Mouse (Mus musculus) left cerebral cortex, adult 2 months (tissue): ENCODE measurements around the gene Mt3. TPM values are rescaled to one million over a fixed set of nuclear protein-coding genes. Genes with fewer than 3 reads are reported as not detected.

Experiments
- DNase-seq, 2 experiments: peaks; one replicate each; pipeline ENCODE4 v3.0.0; 2021 to 2022; ENCODE audit warnings: low spot score in 2 of 2, mixed read lengths in 1 of 2; ENCODE audit errors: extremely low spot score in 1 of 2
- H3K27ac ChIP-seq: fragments of 200-600 bp; 2 replicates; pipeline ENCODE4 v1.8.1; 2022
- H3K4me3 ChIP-seq: fragments of 200-600 bp; 2 replicates; pipeline ENCODE4 v1.8.1; 2022
- CTCF ChIP-seq: fragments of 200-600 bp; IDR thresholded peaks from 2 replicates; pipeline ENCODE4 v1.8.1; 2022; ENCODE audit warnings: antibody characterized with exemption, mild to moderate bottlenecking, moderate library complexity
- intact Hi-C: fragments of 180-260 bp; cut with DNase I; formaldehyde crosslinking; loops from one replicate; pipeline ENCODE4 v1.15.1; 2025
- long read RNA-seq, 2 experiments: library from polyadenylated mRNA; stranded (forward); transcript quantifications; one replicate each; pipeline ENCODE4 v2.0.0; 2021; ENCODE audit warnings: borderline mapping rate in 2 of 2
- total RNA-seq, 2 experiments: library from RNA; stranded (reverse); gene quantifications; 2 replicates each; pipeline ENCODE4 v1.2.3; 2021

Mt3 gene
- 100 to 1,000 TPM; 848 to 875 TPM for total RNA-seq
- long read RNA-seq, experiment 1, transcript Mt3-201 (3 exons, 536 nt): major isoform, 95 of 108 reads
- long read RNA-seq, experiment 1, partial matches to known transcripts: 1 of 108 reads
- long read RNA-seq, experiment 1, other reads (novel, unspliced or antisense): 10 of 108 reads
- long read RNA-seq, experiment 2, transcript Mt3-201 (3 exons, 536 nt): major isoform, 78 of 83 reads
- long read RNA-seq, experiment 2, partial matches to known transcripts: 1 of 83 reads
- long read RNA-seq, experiment 2, other reads (novel, unspliced or antisense): 0 of 83 reads

DNA sequence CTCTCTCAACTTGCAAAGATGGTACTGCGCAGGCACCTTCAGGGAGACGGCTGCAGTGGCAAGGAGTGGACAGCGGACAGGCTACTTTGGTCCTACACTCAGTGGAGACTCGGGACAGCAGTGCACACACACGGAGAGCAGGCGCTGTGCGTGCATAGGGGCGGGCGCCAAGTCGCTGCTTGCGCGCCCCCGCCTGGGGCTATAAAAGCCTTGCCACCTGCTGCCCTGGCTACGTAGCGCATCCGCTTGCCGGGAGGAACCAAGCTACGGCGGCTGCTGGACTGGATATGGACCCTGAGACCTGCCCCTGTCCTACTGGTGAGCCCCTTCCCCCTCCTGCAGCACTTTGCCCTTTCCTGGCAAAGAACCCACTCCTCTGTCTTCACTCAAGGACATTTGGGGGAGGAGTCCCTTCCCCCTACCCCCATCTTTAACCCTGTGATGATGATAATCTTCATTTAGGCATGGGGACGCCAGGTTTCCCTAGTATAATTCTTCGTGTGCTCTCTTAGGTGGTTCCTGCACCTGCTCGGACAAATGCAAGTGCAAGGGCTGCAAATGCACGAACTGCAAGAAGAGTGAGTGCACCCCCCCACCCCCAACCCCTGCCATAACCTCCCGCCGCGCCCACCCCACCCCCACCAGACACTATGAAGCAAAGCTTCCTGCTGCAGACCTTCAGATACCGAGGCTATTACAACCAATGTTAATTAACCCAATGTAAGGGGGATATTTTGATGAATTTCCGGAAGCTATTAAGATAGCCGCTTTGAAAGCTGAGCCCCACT lies at the start of gene Mt3:
Gene Mt3, plus strand, starts transcription at position 95 of the 788 bp plus-strand sequence.
- Histone ChIP-seq H3K4me3 (peak within 1 kb of the TSS; percentile 81), H3K27ac (peak within 1 kb of the TSS; percentile 97)
- intact Hi-C loops: loop anchor here (2.0 kb wide), 2 partner anchors 34 to 54 kb away; partner anchors contain the start of gene Bbs2
- peak; percentile 32 for TF ChIP-seq CTCF
- peak; percentile 87 for DNase-seq

- H3K4me3 ChIP-seq: no peak overlapping the region
- intact Hi-C loops: loop anchor here (5.0 kb wide), 1 partner anchor 98 kb away; no protein-coding TSS in a partner anchor
- H3K27ac ChIP-seq: no peak overlapping the region
- DNase-seq: peak; percentile 31 to 35
- peak; percentile 43 for TF ChIP-seq CTCF
Measured at GRCm38 (mm10) chr8:94104146-94104545, 48.3 kb upstream of the Mt3 start.

DNA sequence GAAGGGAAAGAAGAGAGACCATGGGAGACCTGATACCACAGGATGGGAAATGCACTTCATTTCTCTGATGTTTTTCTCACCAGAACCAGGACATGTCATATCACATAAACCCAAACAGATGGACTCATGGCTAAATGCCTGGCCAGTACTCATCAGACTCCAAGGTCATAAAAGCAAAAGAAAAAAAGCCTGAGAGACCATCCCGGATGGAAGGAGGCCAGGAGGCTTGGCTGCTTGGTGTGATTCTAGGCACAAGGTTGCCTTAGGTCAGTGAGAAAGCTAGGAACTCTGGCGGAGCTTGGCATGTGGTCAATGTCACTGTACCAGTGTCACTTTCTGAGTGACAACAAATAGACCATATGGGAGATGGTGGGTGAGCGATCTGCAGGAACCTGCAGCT lies 44.5 kb upstream of the Mt3 start:
- intact Hi-C loops: no loop called here
- TF ChIP-seq CTCF: no peak
- DNase-seq: no peak
- no peak overlapping the region for H3K4me3 ChIP-seq
- H3K27ac ChIP-seq: no peak overlapping the region

DNA sequence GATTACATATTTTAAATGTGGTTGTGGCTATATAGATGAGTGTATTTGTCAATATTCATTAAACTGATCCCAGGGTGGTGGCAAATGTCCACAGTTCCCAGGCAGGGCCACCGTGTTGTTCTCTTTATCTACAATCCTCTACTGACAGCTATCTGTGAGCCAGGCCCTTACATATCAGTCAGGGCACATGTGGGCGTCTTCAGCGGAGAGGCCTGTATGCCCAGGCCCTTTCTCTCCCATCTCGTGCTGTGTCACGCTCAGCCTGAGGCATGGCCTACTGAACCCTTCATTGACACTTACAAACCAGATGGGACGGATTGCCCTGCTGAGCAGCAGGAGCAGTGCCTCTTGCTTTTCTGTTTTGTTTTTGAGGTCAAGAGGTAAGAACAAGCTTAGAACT lies 43.0 kb upstream of the Mt3 start:
- no peak overlapping the region for H3K27ac ChIP-seq
- no peak for TF ChIP-seq CTCF
- no peak overlapping the region for H3K4me3 ChIP-seq
- DNase-seq: no peak
- intact Hi-C loops: no loop called here

DNA sequence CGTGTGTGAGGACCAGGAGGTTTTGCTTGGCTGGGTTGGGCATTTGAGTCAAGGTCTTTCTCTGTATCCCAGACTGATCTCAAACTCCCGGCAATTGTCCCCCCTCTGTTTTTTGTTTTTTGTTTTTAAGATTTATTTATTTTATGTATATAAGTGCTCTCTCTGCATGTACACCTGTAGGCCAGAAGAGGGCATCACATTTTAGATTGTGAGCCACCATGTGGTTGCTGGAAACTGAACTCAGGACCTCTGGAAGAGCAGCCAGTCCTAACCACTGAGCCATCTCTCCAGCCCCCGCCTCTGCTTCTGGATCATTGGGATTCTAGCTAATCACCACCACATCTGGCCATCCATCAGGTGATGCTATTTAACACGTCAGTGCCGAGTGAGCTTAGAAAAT lies 42.6 kb upstream of the Mt3 start:
- TF ChIP-seq CTCF: peak; percentile 31
- Histone ChIP-seq H3K27ac (no peak overlapping the region), H3K4me3 (no peak overlapping the region)
- DNase-seq: no peak
- intact Hi-C loops: no loop called here

DNA sequence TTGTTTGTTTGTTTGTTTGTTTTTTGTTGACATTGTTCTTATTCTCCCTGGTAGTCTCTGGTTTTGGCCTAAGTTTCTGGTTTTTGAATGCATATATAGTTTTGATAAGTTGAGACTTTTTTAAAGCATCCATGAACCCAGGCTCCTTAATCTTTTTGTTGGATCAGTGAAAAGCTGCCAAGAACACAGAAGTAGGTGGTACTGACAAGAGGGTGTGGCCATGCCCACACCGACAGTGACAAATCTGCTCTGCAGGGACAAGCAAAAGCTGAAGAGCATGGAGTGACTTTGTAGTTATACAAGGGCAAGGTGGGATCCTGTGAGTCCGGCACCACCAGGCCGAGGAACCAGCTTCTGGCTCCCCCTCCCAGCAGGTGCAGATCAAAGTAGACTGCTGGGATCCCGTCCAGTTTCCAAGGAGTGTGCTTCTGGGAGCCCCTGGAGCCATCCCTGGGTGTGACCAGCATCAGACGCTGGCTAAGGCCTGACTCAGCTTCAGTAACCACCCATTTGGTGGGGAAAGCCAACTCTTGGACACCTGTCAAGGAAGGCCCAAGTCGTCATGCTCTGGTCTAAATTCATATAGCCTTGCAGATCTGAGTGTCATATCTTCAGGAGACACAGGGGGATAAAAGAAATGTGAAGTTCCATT lies 41.8 kb upstream of the Mt3 start:
- H3K27ac ChIP-seq: no peak overlapping the region
- H3K4me3 ChIP-seq: no peak overlapping the region
- intact Hi-C loops: no loop called here
- no peak for DNase-seq
- TF ChIP-seq CTCF: no peak

DNA sequence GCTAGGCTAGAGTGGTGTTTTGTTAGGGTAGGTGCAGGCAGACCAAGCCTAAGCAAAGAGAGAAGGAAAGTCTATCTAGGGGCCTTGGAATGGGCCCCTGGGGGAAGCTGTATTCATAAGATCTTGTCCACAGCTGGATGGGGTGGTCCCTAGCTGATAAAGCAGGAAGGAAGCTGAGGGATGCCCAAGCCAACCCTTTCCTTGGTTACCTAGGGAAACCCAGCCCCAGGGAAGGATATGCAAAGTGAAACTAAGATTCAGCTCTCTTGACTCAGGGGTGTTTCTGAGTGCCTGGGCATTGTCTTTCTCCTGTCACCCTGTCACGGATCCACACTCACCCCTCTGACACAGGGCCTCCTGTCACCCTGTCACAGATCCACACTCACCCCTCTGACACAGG lies 39.0 kb upstream of the Mt3 start:
- H3K4me3 ChIP-seq: no peak overlapping the region
- no peak for DNase-seq
- H3K27ac ChIP-seq: no peak overlapping the region
- intact Hi-C loops: no loop called here
- no peak for TF ChIP-seq CTCF

GRCm38 (mm10) chr8:94113972-94114371 lies 38.4 kb upstream of the Mt3 start:
- no peak for TF ChIP-seq CTCF
- no peak overlapping the region for H3K4me3 ChIP-seq
- intact Hi-C loops: no loop called here
- no peak for DNase-seq
- H3K27ac ChIP-seq: no peak overlapping the region

DNA sequence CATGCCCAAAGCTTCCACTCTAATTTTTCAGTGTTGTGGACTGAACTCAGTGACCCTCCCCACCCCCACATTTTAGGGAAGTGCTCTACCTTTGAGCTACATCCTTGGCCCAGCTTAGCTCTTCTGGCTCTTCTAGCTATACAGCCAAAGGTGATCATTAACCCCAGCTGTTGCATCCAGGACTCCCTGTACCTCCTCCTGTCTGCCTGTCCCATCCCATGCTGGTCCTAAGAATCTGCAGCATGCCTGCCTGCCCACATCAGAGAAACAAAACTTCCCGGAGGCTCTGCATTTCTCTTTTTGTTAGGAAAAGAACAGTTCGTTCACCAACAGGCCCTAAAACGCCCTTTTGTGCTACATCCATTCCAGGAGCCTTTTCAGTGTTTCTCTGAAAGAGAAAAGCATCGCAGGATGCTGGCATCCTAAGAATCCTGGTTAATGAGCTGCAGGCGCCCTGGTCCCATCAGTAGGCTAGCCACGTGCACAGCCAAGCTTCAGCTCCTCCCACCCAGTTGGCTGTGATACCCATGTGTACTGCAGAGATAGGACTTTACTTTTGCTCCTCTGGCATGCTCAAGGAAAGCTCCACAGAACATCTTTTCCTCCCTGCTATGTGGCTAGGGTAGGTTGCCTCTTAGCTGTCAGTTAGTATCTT lies 33.5 kb upstream of the Mt3 start:
- no peak for TF ChIP-seq CTCF
- Histone ChIP-seq H3K4me3 (no peak overlapping the region), H3K27ac (peak overlapping the region; percentile 76)
- intact Hi-C loops: loop anchor here (2.0 kb wide), 1 partner anchor 34 kb away; the partner anchor contains the start of gene Mt3
- DNase-seq: peak; percentile 47 to 58

DNA sequence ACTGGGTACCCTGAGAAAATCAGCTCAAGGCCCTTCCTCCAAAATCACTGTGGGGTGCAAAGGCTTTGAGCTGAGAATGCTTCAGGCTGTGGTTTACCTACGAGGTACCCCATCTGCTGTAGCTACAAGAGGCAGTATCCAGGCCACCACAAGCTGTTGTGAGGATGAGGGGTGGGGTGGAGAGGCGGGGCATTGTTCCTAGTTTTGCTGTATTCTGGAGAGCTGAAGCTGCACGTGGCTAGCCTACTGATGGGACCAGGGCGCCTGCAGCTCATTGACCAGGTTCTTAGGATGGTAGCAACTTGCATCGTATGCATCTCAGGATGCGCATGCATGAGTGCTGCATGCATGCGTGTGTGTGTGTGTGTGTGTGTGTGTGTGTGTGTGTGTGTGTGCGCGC lies 30.8 kb upstream of the Mt3 start:
- no peak for DNase-seq
- TF ChIP-seq CTCF: no peak
- intact Hi-C loops: no loop called here
- Histone ChIP-seq H3K27ac (peak overlapping the region; percentile 58; the same call in 1 of the 2 replicates), H3K4me3 (no peak overlapping the region)

GRCm38 (mm10) chr8:94122711-94123468 lies 29.5 kb upstream of the Mt3 start:
- intact Hi-C loops: no loop called here
- DNase-seq: no peak
- TF ChIP-seq CTCF: no peak

More at GRCm38 (mm10) chr8:94122711-94123468, 29.5 kb upstream of the Mt3 start:
- Histone ChIP-seq H3K4me3 (no peak overlapping the region), H3K27ac (no peak overlapping the region)
